Mouse (Mus musculus) heart, embryonic 16.5 days (tissue): ENCODE data around the gene Dip2b. TPM values are rescaled to one million over a fixed set of nuclear protein-coding genes. Genes with fewer than 3 reads are reported as not detected.

Experiments
- ATAC-seq: fragments of 200-750 bp; cut with Nextera tagmentation; replicated peaks from 2 replicates; pipeline ENCODE4 v1.8.0; 2017; ENCODE audit warnings: moderate number of reproducible peaks; ENCODE audit not compliant: insufficient read depth, low FRiP score; ENCODE audit errors: extremely low read depth
- H3K27ac ChIP-seq: fragments of 300-500 bp; sonication (generic); 2 replicates; pipeline ENCODE4 v1.5.1; 2014; ENCODE audit warnings: mild to moderate bottlenecking, low read length, control low read depth, moderate library complexity
- H3K27me3 ChIP-seq: fragments of 300-500 bp; sonication (generic); 2 replicates; pipeline ENCODE4 v1.6.1; 2014; ENCODE audit warnings: low read length, mixed read lengths; ENCODE audit not compliant: control insufficient read depth, insufficient read depth
- H3K36me3 ChIP-seq: fragments of 300-500 bp; sonication (generic); 2 replicates; pipeline ENCODE4 v1.6.1; 2014; ENCODE audit not compliant: control insufficient read depth, insufficient read depth
- H3K4me1 ChIP-seq: fragments of 300-500 bp; sonication (generic); 2 replicates; pipeline ENCODE4 v1.6.1; 2014; ENCODE audit warnings: low read length, mixed read lengths; ENCODE audit not compliant: control insufficient read depth, insufficient read depth
- H3K4me2 ChIP-seq: fragments of 300-500 bp; sonication (generic); 2 replicates; pipeline ENCODE4 v1.6.1; 2014; ENCODE audit warnings: low read depth, mild to moderate bottlenecking, control low read depth, low read length
- H3K4me3 ChIP-seq: fragments of 300-500 bp; sonication (generic); 2 replicates; pipeline ENCODE4 v1.5.1; 2014; ENCODE audit warnings: mild to moderate bottlenecking, control low read depth, low read length
- H3K9ac ChIP-seq: fragments of 300-500 bp; sonication (generic); 2 replicates; pipeline ENCODE4 v1.6.1; 2014; ENCODE audit warnings: low read length, control low read depth
- H3K9me3 ChIP-seq: fragments of 300-500 bp; sonication (generic); replicated peaks from 2 replicates; pipeline ENCODE4 v1.6.1; 2016; ENCODE audit warnings: low read length; ENCODE audit not compliant: control insufficient read depth
- WGBS: fragments of 180-500 bp; shearing (Covaris S2); extraction: QIAGEN DNeasy Blood & Tissue Kit; methylation state at CpG from one replicate; pipeline ENCODE4 v1.1.7; 2014; 5-methylcytosine and 5-hydroxymethylcytosine counted together
- polyA plus RNA-seq: library from polyadenylated mRNA; unstranded; fragments of >200 nt; fragmentation: Nextera tagmentation; extraction: Ambion mirVana; gene quantifications from 2 replicates; pipeline ENCODE4 v1.2.1, GENCODE M21; 2015

Gene Dip2b
- polyA plus RNA-seq, result 14.0 and 14.1 TPM in 2 replicates

DNA sequence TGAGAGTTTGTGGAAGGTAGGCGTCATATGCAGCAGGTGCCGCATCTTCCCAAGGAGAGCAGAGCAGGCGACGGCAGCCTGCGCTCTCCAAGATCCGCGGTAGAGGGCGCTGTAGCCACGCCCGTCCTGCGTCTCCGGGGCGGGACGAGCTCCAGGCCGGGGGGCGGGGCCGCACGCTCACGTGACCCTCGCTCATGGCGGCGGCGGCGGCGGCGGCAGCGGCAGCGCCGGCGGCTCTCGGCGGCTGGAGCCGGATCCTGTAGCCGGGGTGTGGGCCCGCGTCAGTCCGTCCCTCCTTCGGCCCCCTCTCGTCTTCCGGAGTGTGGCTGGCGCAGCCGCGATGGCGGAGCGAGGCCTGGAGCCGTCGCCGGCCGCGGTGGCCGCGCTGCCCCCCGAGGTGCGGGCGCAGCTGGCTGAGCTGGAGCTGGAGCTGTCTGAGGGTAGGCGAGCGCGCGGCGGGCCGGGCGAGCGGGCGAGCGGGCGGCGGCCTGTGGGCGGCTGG lies at the start of gene Dip2b:
Gene Dip2b, plus strand, starts transcription at position 195 of the 502 bp plus-strand sequence.
- no peaks in the 10 kb centered on the region for H3K9me3 ChIP-seq
- no peaks in the 10 kb centered on the region for H3K36me3 ChIP-seq
- ATAC-seq, result peak; percentile 82
- peak within 1 kb of the TSS; percentile 98 for H3K27ac ChIP-seq
- H3K4me1 ChIP-seq, result peaks cover 26% of the 10 kb centered on the region
- H3K27me3 ChIP-seq, result no peaks in the 10 kb centered on the region
- H3K4me3 ChIP-seq, result peak within 1 kb of the TSS; percentile 89
- peak within 1 kb of the TSS; percentile 97 for H3K9ac ChIP-seq
- under 1% methylated on average over 57 of the region's 68 CpGs for WGBS
- H3K4me2 ChIP-seq, result peak within 1 kb of the TSS; percentile 61

DNA sequence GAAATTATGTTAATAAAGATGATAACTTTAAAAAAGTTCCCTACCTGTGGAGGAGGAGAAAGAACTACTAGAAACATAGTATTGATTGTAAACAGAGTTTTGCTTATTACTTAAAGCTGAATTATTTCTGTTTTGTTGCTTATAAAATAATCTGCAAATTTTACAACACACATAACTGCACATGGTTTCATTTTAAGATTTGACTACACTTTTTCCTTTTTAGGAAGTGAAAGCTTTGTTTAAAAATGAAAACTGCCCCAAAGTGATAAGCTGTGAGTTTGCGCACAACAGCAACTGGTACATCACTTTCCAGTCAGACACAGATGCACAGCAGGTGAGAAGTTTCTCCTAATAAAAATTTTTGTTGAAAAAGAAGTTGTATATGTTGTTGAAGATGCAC lies 45.4 kb upstream of the Dip2b start:
- H3K27ac ChIP-seq, result no peak overlapping the region
- no peaks in the 10 kb centered on the region for H3K27me3 ChIP-seq
- no peak overlapping the region for H3K9ac ChIP-seq
- no peaks in the 10 kb centered on the region for H3K4me1 ChIP-seq
- peaks cover 35% of the 10 kb centered on the region for H3K36me3 ChIP-seq
- WGBS, result 94% methylated on average over 1 of the region's 1 CpGs
- H3K4me2 ChIP-seq, result no peak overlapping the region
- no peak overlapping the region for H3K4me3 ChIP-seq
- H3K9me3 ChIP-seq, result no peaks in the 10 kb centered on the region
- ATAC-seq, result no peak

DNA sequence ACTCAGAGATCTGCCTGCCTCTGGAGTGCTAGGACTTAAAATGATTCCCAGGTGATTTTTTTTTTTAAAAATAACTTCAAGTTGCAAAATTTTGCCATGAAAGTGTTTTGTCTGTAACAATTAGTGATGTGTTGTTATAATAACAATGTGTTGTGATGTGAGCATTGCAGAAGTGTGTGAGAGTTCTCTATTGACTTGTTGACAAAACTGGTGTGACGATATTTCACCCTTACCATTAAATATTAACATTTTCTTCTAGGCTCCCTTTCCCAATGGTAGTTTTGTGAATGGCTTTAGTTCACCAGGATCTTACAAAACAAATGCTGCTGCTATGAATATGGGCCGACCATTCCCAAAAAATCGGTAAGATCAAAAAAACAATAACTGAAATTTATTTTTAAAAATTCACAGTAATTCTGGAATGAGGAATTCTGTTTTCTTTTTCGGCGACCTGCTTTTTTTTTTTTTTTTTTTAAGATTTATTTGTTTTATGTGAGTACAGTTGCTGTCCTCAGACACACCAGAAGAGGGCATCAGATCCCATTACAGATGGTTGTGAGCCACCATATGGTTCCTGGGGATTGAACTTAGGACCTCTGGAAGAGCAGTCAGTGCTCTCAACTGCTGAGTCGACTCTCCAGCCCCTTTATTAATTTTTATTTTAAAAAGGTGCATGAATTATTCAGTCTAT lies 41.2 kb upstream of the Dip2b start:
- H3K36me3 ChIP-seq, result peaks cover 36% of the 10 kb centered on the region

DNA sequence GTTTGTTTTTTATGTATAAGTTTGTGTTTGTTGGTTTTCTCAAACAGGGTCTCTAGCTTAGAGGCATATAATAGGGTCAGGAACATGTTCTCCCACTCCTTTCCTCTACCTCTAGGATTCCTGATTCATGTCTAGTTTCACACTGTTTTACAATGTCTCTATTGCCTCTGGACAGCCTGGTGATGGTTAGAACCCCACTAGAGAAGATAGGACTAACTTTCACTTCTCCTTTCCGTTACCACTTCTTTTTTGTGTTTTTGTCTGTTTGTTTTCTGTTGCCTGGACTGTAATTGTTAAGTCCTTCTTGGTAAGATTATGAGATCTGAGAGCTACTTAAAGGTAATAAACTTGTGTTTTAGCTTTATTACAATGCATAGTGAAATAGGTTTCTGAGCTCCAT lies 39.1 kb upstream of the Dip2b start:
- H3K4me1 ChIP-seq, result no peaks in the 10 kb centered on the region
- no peaks in the 10 kb centered on the region for H3K27me3 ChIP-seq
- H3K9me3 ChIP-seq, result no peaks in the 10 kb centered on the region
- no peak overlapping the region for H3K4me2 ChIP-seq
- no peak for ATAC-seq
- 89% methylated on average over 1 of the region's 1 CpGs for WGBS
- no peak overlapping the region for H3K4me3 ChIP-seq
- no peak overlapping the region for H3K9ac ChIP-seq
- H3K36me3 ChIP-seq, result peaks cover 42% of the 10 kb centered on the region
- no peak overlapping the region for H3K27ac ChIP-seq

More for the DNA sequence above, 41.2 kb upstream of the Dip2b start:
- Histone ChIP-seq H3K4me2 (no peak overlapping the region), H3K9ac (no peak overlapping the region), H3K9me3 (no peaks in the 10 kb centered on the region), H3K27ac (no peak overlapping the region), H3K27me3 (no peaks in the 10 kb centered on the region), H3K4me3 (no peak overlapping the region), H3K4me1 (no peaks in the 10 kb centered on the region)
- ATAC-seq, result no peak
- 96% methylated on average over 6 of the region's 6 CpGs for WGBS

DNA sequence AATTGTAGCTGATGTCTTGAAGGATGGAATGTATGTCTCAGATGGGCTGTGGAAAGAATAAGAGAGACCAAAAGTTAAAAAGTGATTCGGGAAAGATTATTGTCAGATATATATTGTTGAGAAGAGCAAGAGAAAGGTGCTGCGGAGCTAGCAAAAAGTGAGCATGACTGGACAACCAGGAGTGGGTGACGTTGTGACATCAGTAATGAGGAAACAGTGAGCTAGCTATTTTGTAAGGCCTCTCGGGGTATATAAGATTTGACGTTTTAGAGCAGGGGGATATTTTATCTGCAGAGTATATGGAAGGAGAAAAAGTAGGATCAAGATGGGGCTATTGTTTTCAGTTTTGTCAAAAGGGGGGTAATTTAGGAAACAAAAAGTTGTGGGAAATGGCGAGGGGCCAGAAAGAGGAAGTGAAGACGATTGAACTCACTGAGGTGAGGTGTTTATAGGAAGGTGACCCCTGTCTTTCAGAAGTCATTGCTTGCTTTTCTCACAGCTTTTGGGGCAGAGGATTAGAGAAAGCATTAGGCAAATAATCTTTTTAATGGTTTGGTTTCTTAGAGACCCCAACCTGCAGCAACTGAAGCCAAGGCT lies 33.7 kb upstream of the Dip2b start:
- H3K4me2 ChIP-seq, result no peak overlapping the region
- no peak for ATAC-seq
- WGBS, result 86% methylated on average over 7 of the region's 7 CpGs
- no peaks in the 10 kb centered on the region for H3K9me3 ChIP-seq
- H3K36me3 ChIP-seq, result peaks cover 50% of the 10 kb centered on the region
- H3K4me3 ChIP-seq, result no peak overlapping the region
- no peaks in the 10 kb centered on the region for H3K27me3 ChIP-seq
- no peaks in the 10 kb centered on the region for H3K4me1 ChIP-seq
- H3K27ac ChIP-seq, result no peak overlapping the region
- H3K9ac ChIP-seq, result no peak overlapping the region

DNA sequence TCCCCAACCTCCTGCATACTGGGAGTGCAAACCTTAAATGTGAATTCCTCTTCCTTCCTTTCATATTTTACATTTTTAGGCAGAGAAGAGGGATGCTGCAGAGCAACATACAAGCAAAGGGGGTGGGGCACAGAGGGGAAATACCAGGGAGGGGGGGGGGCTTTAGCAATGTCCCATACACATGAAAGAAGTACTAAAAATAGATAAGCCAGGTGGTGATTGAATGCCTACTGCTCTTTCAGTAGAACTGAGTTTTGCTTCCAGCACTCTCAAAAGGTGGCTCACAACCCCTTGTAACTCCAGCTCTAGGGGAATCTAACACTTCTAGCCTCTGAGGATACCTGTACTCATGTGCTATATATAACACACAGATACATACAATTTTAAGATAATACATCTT lies 32.3 kb upstream of the Dip2b start:
- Histone ChIP-seq H3K4me2 (no peak overlapping the region), H3K36me3 (peaks cover 56% of the 10 kb centered on the region), H3K27ac (no peak overlapping the region), H3K4me3 (no peak overlapping the region), H3K4me1 (no peaks in the 10 kb centered on the region), H3K27me3 (no peaks in the 10 kb centered on the region), H3K9ac (no peak overlapping the region), H3K9me3 (no peaks in the 10 kb centered on the region)
- no peak for ATAC-seq

DNA sequence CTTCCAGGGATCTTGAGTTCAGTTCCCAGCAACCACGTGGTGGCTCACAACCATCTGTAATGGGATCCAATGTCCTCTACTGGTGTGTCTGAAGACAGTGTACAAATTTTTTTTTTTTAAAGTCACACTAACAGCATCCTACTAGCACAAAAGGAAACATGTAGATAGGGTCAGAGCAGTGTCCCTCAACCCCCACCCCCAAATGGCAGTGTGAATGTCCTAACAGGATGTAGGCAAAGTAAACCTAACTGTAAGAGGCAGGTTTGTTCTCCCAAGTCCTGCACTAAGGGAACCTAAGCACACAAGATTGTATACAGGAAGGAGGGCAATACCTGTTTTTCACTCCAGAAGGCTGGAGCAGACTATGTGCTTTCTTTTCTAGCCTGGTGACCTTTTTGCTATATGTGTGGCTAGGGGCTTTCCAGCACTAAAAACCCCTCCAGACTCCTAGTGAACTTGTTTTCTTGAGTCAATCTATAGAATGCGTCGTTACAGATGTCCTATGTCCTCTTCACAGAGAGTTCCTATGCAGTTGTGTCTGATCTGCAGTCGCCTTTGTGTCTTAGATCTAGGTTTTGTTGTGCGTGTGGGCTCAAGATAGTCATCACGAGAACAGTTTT lies 20.1 kb upstream of the Dip2b start:
- H3K4me3 ChIP-seq, result no peak overlapping the region
- peaks cover 10% of the 10 kb centered on the region for H3K4me1 ChIP-seq
- H3K27me3 ChIP-seq, result no peaks in the 10 kb centered on the region
- peaks cover 5% of the 10 kb centered on the region for H3K36me3 ChIP-seq
- H3K4me2 ChIP-seq, result no peak overlapping the region
- no peaks in the 10 kb centered on the region for H3K9me3 ChIP-seq
- WGBS, result 76% methylated on average over 6 of the region's 6 CpGs
- no peak overlapping the region for H3K9ac ChIP-seq
- no peak overlapping the region for H3K27ac ChIP-seq
- no peak for ATAC-seq

DNA sequence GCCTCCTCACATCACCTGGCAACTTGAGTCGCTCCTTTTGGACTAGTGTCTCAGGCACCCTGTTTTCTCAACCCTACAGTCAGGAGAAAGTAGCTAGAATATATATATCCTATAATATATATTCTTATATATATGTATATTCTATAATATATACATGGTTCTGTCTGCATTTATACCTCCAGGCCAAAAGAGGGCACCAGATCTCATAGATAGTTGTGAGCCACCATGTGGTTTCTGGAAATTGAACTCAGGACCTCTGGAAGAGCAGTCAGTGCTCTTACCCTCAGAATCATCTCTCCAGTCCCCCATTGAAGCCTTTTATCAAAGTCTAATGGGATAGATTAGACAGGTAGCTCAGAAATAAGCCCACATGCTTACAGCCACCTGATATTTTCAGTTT lies 17.3 kb upstream of the Dip2b start:
- WGBS, result 86% methylated on average over 1 of the region's 1 CpGs
- no peak for ATAC-seq
- no peaks in the 10 kb centered on the region for H3K27me3 ChIP-seq
- no peak overlapping the region for H3K4me3 ChIP-seq
- H3K27ac ChIP-seq, result no peak overlapping the region
- no peak overlapping the region for H3K4me2 ChIP-seq
- peaks cover 2% of the 10 kb centered on the region; the same call in 1 of the 2 replicates for H3K36me3 ChIP-seq
- H3K9ac ChIP-seq, result no peak overlapping the region
- H3K9me3 ChIP-seq, result no peaks in the 10 kb centered on the region
- peaks cover 10% of the 10 kb centered on the region for H3K4me1 ChIP-seq

DNA sequence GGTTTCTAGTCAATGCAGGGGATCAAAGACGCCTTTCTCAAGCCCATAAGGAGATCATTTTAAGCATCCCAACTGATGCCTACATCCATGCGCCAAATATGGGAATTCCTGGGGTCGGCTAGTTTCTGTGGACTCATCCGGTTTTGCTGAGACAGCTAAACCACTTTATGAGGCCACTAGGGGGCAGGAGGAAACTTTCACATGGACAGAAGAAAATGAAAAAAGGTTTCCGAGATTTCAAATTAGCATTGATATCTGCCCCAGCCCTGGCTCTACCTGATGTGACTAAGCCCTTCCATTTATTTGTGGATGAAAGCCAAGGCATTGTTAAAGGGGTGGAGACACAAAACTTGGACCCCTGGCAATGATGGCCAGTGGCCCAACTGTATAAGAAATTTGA lies 15.5 kb upstream of the Dip2b start:
- no peak for ATAC-seq
- no peaks in the 10 kb centered on the region for H3K9me3 ChIP-seq
- no peaks in the 10 kb centered on the region for H3K27me3 ChIP-seq
- no peak overlapping the region for H3K27ac ChIP-seq
- H3K4me2 ChIP-seq, result no peak overlapping the region
- no peak overlapping the region for H3K9ac ChIP-seq
- 13% methylated on average over 5 of the region's 5 CpGs for WGBS
- H3K36me3 ChIP-seq, result peaks cover 2% of the 10 kb centered on the region; the same call in 1 of the 2 replicates
- no peak overlapping the region for H3K4me3 ChIP-seq
- H3K4me1 ChIP-seq, result peaks cover 10% of the 10 kb centered on the region
